Mouse (Mus musculus) layer of hippocampus, adult 9-11 months (tissue): ENCODE data around the gene Rhpn2.
A peak's percentile ranks its signal among the peaks of the same experiment; 100 is the strongest.
"Not testable (repeated sequence)": the region's sequence is repeated elsewhere in the genome, so short reads cannot be mapped to it uniquely, and the experiment has no call there.

Experiments
- DNase-seq: peaks from one replicate; pipeline ENCODE4 v3.0.0; 2022

The Rhpn2 gene

DNA sequence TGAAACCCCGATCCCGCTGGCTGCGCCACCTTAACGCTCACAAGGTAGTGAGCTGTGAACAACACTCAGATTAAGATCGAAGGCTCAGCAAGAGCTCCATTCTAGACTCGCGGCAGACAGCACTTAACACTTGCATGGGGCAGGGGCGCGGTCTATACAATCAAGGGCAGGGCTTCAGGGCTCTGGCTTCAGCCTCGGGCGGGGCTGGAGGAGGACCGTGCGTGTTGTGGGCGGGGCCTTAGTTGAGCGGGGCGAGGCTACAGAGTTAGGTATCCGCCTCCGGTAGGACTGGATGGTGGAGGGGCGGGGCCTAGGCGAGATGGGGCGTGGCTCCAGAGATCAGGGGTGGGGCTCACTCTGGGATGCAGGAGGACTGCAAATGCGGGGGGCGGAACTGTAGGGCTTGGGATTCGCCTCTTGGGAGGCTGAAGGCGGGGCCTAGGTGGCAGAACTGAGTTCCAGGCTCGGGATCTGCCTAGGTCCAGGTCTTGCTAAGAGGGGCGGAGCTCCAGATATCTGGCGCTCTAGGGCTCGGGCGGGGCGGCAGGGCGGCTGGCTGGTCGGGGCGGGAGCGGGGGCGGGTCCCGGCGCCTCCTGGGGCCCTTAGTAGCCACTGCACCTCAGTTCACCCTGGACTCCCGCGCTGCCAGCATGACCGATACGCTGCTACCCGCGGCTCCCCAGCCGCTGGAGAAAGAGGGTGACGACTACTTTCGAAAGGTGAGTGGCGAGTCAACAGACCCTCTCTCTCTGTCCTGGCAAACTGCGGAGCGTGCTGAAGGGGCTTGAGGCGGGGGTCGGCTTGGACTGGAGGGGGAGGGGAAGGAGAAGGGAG lies at the start of gene Rhpn2:
Gene Rhpn2 (plus strand): TSS at position 479 of the 835 bp plus-strand sequence.
- DNase-seq, result peak; percentile 99

- DNase-seq, result no peak
Observed at GRCm38 (mm10) chr7:35293464-35293863, 40.5 kb upstream of the Rhpn2 start.

GRCm38 (mm10) chr7:35295631-35296030 lies 38.3 kb upstream of the Rhpn2 start:
- no peak for DNase-seq

GRCm38 (mm10) chr7:35297886-35298285 lies 36.1 kb upstream of the Rhpn2 start:
- DNase-seq, result no peak

DNA sequence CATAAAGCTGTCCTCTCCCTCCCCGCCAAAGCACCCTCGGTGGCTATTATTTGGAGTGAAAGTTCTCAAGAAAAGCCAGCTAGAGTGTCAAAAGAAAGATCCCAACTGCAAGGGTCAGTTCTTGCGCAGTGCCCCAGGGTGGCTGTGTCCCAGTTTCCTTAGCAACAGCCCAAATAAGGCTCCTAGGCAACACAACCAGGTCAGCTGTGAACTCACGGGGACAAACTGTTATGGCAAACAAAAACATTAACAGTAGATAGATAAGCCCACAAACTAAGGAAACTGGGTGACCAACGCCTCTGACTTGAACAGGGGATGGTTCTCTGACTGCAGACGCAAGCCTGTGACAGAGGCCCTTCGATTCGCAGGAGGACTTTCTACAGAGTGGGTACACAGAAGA lies 34.3 kb upstream of the Rhpn2 start:
- DNase-seq, result no peak

GRCm38 (mm10) chr7:35300792-35301191 lies 33.2 kb upstream of the Rhpn2 start:
- no peak for DNase-seq

GRCm38 (mm10) chr7:35311214-35311613 lies 22.8 kb upstream of the Rhpn2 start:
- DNase-seq, result no peak

DNA sequence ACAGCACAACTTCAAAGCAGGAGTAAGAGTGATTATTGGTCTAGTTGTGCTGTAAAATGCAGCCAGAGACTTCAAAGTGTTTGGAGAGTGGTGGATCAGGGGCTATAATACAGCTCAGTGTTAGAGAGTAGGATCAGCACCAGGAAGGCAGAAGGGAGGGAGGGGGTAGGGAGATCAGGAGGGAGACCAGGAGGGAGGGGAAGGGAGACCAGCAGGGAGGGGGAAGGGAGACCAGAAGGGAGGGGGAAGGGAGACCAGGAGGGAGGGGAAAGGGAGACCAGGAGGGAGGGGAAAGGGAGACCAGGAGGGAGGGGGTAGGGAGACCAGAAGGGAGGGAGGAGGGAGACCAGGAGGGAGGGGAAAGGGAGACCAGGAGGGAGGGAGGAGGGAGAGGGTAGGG lies 19.8 kb upstream of the Rhpn2 start:
- DNase-seq, result no peak

- peak; percentile 90 for DNase-seq
Observed at GRCm38 (mm10) chr7:35317729-35318609, 16.0 kb upstream of the Rhpn2 start, which contains the start of gene Gpatch1. Gpatch1 (minus strand) TSS chr7:35318440.

GRCm38 (mm10) chr7:35319221-35319620 lies 14.7 kb upstream of the Rhpn2 start:
- DNase-seq, result not testable (repeated sequence)

DNA sequence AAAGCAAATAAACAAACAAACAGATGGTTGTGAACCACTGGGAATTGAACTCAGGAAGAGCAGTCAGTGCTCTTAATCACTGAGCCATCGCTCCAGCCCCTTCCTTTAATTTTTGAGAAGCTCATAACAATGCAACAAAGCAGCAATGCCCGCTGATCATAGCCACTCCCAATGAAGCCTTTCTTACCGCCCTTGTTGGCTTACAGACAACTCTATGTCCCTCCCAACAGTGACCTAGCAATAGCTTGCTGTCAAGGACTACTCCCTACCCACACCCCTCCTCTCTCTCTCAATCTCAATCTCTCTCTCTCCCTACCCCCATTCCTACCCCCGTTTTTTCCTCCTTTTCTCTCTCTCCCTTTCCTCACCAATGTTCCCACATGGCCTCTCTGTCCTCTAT lies 14.2 kb upstream of the Rhpn2 start:
- no peak for DNase-seq

DNA sequence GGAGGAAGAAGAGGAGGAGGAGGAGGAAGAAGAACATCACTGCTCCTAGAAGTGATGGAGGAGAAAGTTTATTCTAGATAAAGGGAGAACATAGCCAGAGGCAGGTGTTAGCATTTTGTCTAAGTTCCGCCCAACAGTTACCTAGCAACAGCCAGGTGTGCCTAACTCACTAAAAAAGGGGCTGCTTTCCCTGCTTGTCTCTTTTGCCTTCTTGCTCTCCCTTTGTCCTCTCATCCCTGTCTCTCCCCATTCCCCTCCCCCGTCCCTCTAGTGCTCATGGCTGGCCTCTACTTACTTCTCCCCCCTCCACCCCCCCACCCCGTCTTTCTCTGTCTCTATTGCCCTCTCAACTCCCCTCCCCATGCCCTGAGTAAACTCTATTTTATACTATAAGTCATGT lies 11.8 kb upstream of the Rhpn2 start:
- DNase-seq, result no peak

- no peak for DNase-seq
Observed at GRCm38 (mm10) chr7:35322732-35323420, 11.1 kb upstream of the Rhpn2 start.

- no peak for DNase-seq
Observed at GRCm38 (mm10) chr7:35331590-35331989, 2.4 kb upstream of the Rhpn2 start.

- no peak for DNase-seq
Observed at GRCm38 (mm10) chr7:35333231-35333651, 729 bp upstream of the Rhpn2 start.

GRCm38 (mm10) chr7:35334527-35335452 lies 820 bp downstream of the Rhpn2 start:
- peak; percentile 15 for DNase-seq

GRCm38 (mm10) chr7:35340196-35340595 lies 6.2 kb downstream of the Rhpn2 start:
- DNase-seq, result peak; percentile 57

- DNase-seq, result no peak
Observed at GRCm38 (mm10) chr7:35341282-35341681, 7.3 kb downstream of the Rhpn2 start.

DNA sequence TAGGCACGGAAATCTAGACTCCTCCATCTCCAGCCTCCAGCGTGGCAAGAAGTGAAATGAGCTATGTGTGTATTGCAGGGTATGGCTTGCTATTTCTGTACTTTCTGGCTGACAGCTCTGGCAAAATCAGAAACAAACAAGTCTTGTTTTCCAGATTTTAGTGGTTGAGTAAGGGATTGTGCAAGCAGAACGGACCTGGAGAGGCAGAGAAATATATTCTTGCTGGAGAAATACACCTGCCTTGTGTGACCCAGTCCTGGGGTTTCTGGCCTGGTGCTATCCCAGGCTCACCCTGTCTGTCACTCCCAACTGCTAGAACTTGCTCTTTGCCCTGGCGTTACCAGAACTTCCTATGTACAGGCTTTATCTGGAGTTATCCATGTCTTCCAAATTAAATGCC lies 8.5 kb downstream of the Rhpn2 start:
- no peak for DNase-seq

- no peak for DNase-seq
Observed at GRCm38 (mm10) chr7:35344785-35345330, 10.9 kb downstream of the Rhpn2 start.

DNA sequence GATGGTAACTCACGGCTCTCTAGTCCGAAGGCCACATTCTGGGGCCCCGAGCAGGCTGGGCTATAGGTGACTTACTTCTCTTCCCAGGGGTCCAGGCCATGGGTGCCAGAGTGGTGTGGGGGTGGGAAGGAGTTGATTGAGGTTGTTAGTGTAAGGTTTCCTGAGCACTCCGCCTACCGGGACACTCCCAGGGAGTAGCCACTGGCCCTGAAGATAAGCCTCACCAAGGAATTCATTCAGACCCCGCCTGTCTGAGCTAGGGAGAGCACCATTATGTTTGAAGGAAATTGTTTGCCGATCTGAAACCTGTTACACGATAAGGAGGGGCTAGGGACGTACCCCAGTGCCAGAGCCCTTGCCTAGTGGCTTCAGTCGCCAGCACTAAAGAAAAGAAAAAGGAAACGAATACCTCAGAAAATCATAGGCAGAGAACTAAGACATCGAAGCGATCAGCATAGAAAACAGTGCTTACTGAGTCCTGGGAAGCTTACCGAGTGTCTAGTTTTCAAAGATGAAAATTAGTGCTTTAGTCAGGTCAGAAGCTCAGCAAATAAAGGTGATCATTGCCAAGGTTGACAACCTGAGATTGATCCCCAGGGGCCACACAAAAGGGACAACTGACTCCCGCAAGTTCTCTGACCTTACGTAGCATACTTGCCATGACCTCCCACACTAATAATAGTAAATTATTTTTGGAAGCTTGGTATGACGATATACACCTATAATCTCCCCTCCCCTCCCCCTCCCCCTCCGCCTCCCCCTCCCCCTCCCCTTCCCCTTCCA lies 14.1 kb downstream of the Rhpn2 start:
- no peak for DNase-seq
